Mouse (Mus musculus) forebrain, postnatal 0 days (tissue): ENCODE data around the gene Cib1. TPM values are rescaled to one million over a fixed set of nuclear protein-coding genes. Genes with fewer than 3 reads are reported as not detected.
A peak's percentile ranks its signal among the peaks of the same experiment; 100 is the strongest.

Source experiments
- ATAC-seq: fragments of 200-750 bp; cut with Nextera tagmentation; 2 replicates; pipeline ENCODE4 v1.8.0; 2017; ENCODE audit warnings: mild to moderate bottlenecking, moderate library complexity
- DNase-seq: peaks from one replicate; pipeline ENCODE4 v3.0.0-alpha.2; 2015
- H3K27ac ChIP-seq: fragments of 300-500 bp; sonication (generic); 2 replicates; pipeline ENCODE4 v1.5.1; 2014; ENCODE audit warnings: low read depth, mild to moderate bottlenecking, antibody characterized with exemption, low read length, moderate library complexity, mixed read lengths
- H3K27me3 ChIP-seq: fragments of 300-500 bp; sonication (generic); 2 replicates; pipeline ENCODE4 v1.6.1; 2014; ENCODE audit warnings: mild to moderate bottlenecking, low read length, mixed read lengths; ENCODE audit not compliant: insufficient read depth
- H3K36me3 ChIP-seq: fragments of 300-500 bp; sonication (generic); 2 replicates; pipeline ENCODE4 v1.6.1; 2014; ENCODE audit warnings: mild to moderate bottlenecking, moderate library complexity; ENCODE audit not compliant: insufficient read depth
- H3K4me1 ChIP-seq: fragments of 300-500 bp; sonication (generic); 2 replicates; pipeline ENCODE4 v1.6.1; 2014; ENCODE audit warnings: antibody characterized with exemption; ENCODE audit not compliant: insufficient read depth
- H3K4me2 ChIP-seq: fragments of 300-500 bp; sonication (generic); 2 replicates; pipeline ENCODE4 v1.6.1; 2014; ENCODE audit warnings: low read depth, mild to moderate bottlenecking, moderate library complexity
- H3K4me3 ChIP-seq: fragments of 300-500 bp; sonication (generic); 2 replicates; pipeline ENCODE4 v1.5.1; 2014; ENCODE audit warnings: low read depth, low read length, mixed read lengths
- H3K9ac ChIP-seq: fragments of 300-500 bp; sonication (generic); 2 replicates; pipeline ENCODE4 v1.6.1; 2014; ENCODE audit warnings: mild to moderate bottlenecking
- H3K9me3 ChIP-seq: fragments of 300-500 bp; sonication (generic); 2 replicates; pipeline ENCODE4 v1.6.1; 2016; ENCODE audit warnings: low read length
- CTCF ChIP-seq: sonication (generic); IDR thresholded peaks from 2 replicates; pipeline ENCODE4 v1.5.1; 2016; ENCODE audit warnings: antibody characterized with exemption, control low read depth, low read depth
- WGBS: fragments of 180-500 bp; shearing (Covaris S2); extraction: QIAGEN DNeasy Blood & Tissue Kit; methylation state at CpG from one replicate; pipeline ENCODE4 v1.1.7; 2014; 5-methylcytosine and 5-hydroxymethylcytosine counted together
- polyA plus RNA-seq: library from polyadenylated mRNA; unstranded; fragments of >200 nt; fragmentation: Nextera tagmentation; extraction: Ambion mirVana; gene quantifications from 2 replicates; pipeline ENCODE4 v1.2.1, GENCODE M21; 2015
- total RNA-seq: library from RNA; depleted of rRNA; stranded (reverse); fragments of >200 nt; gene quantifications from 2 replicates; pipeline ENCODE4 v1.2.3, GENCODE M21; 2014

Cib1 gene
- total and polyA plus RNA-seq, 2 experiments from 2014 or later: 16.4 to 29.0 TPM

DNA sequence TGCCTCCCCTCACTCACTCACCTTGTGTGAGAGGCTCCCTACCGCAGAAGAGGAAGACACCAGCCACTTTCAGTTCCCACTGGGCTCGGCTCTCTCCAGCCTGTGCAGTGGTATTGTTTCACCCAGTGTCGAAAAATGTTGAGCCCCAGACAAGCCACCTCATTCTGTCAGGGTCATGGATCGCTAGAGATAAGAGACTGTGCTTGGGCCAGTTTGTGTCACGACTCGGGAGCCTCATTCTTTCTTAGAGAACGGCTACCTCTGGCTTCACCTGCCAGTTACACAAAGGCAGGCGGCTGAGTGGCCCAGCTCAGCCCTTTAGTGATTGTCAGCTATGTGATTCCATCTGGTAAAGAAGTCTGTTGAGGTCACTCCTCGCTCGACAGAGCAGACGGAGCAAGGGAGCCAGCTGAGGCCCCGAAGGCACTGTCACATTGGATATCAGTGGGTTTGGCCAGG, 28.9 kb downstream of the Cib1 start:
- no peaks in the 10 kb centered on the region for H3K9me3 ChIP-seq
- no peak overlapping the region for H3K27ac ChIP-seq
- peaks cover 27% of the 10 kb centered on the region for H3K4me1 ChIP-seq
- TF ChIP-seq CTCF: no peak
- no peak overlapping the region for H3K9ac ChIP-seq
- H3K4me3 ChIP-seq: no peak overlapping the region
- WGBS: 46% methylated on average over 12 of the region's 12 CpGs
- 0 out of 2 replicates have a peak, but pooled peaks cover 6% of the 10 kb centered on the region for H3K36me3 ChIP-seq
- H3K4me2 ChIP-seq: no peak overlapping the region
- no peaks in the 10 kb centered on the region for H3K27me3 ChIP-seq
- DNase-seq: no peak
- ATAC-seq: no peak

DNA sequence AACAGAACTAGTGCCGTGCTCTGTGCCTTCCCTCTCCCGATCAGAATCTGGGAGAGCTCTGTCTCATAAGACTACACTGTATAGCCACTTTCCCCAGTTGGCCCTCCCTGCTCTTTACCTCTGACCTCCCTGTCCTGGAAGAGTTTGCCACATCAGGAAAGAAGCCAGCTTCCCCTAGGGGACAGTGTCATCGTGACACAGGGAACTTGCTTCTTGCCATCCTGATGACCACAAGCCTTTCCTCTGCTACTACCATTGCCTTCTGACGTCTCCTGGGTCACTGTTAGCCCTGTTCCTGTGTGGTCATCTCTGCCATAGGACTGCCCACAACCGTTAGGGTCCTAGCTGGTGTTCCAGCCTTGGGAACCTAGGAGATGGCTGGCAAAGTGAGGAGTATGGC, 29.7 kb downstream of the Cib1 start:
- H3K9me3 ChIP-seq: no peaks in the 10 kb centered on the region
- TF ChIP-seq CTCF: no peak
- no peak for DNase-seq
- H3K27me3 ChIP-seq: no peaks in the 10 kb centered on the region
- H3K4me3 ChIP-seq: no peak overlapping the region
- no peak overlapping the region for H3K4me2 ChIP-seq
- peaks cover 27% of the 10 kb centered on the region for H3K4me1 ChIP-seq
- no peak for ATAC-seq
- 92% methylated on average over 5 of the region's 5 CpGs for WGBS
- 0 out of 2 replicates have a peak, but pooled peaks cover 6% of the 10 kb centered on the region for H3K36me3 ChIP-seq
- H3K9ac ChIP-seq: no peak overlapping the region
- no peak overlapping the region for H3K27ac ChIP-seq

DNA sequence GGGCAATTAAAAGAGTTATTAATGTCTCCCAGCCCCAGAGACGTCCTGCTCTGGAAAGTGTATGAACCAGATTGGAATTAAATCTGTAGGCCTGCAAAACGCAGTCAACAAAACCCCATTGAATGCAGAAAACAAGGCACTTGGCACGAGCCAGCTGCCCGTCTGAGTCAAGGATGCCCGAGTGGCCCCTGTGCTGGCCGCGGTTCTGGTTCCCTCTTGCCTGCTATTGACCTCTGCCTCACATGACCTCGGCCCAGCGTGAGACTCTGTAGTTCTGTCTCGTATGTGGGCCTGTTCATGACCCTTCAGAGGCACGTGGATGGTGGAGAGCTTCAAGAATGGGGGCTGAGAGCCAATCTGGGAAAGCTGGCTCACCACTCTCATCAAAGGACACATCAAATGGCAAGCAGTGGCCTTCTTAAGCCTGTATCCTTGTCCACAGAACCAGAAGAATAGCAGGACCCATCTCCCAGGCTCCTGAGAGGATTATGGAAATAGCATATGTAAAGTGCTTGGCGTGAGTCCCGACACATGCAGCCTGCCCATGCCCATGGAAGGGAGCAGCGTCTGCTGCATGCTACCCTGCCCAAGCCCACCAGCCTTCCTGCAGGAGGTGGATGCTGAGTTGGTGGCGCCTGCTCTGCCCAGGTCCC, 30.6 kb downstream of the Cib1 start:
- Histone ChIP-seq H3K27ac (peak overlapping the region; percentile 59), H3K27me3 (no peaks in the 10 kb centered on the region), H3K4me1 (peaks cover 27% of the 10 kb centered on the region), H3K4me3 (no peak overlapping the region), H3K9ac (no peak overlapping the region), H3K9me3 (no peaks in the 10 kb centered on the region), H3K4me2 (no peak overlapping the region), H3K36me3 (0 out of 2 replicates have a peak, but pooled peaks cover 6% of the 10 kb centered on the region)
- DNase-seq (peak; percentile 54), ATAC-seq (no peak)
- 37% methylated on average over 15 of the region's 15 CpGs for WGBS
- no peak for TF ChIP-seq CTCF

GRCm38 (mm10) chr7:80200963-80201539, 31.6 kb downstream of the Cib1 start:
- Histone ChIP-seq H3K4me3 (no peak overlapping the region), H3K9me3 (no peaks in the 10 kb centered on the region), H3K27ac (no peak overlapping the region), H3K4me2 (no peak overlapping the region), H3K9ac (no peak overlapping the region), H3K4me1 (peaks cover 27% of the 10 kb centered on the region), H3K36me3 (0 out of 2 replicates have a peak, but pooled peaks cover 6% of the 10 kb centered on the region), H3K27me3 (no peaks in the 10 kb centered on the region)
- DNase-seq (no peak), ATAC-seq (no peak)
- 90% methylated on average over 5 of the region's 5 CpGs for WGBS
- TF ChIP-seq CTCF: no peak

- TF ChIP-seq CTCF: no peak
- Histone ChIP-seq H3K4me3 (no peak overlapping the region), H3K9ac (no peak overlapping the region), H3K4me1 (peaks cover 27% of the 10 kb centered on the region), H3K27me3 (no peaks in the 10 kb centered on the region), H3K36me3 (0 out of 2 replicates have a peak, but pooled peaks cover 6% of the 10 kb centered on the region), H3K27ac (no peak overlapping the region), H3K4me2 (0 out of 2 replicates have a peak overlapping the region, but pooled peaks have one; percentile 80), H3K9me3 (no peaks in the 10 kb centered on the region)
- 84% methylated on average over 6 of the region's 6 CpGs for WGBS
- no peak for DNase-seq
- no peak for ATAC-seq
Measured at GRCm38 (mm10) chr7:80200588-80200945, 32.0 kb downstream of the Cib1 start.

GRCm38 (mm10) chr7:80199851-80200587, 32.6 kb downstream of the Cib1 start:
- Histone ChIP-seq H3K4me3 (0 out of 2 replicates have a peak overlapping the region, but pooled peaks have one; percentile 84), H3K4me2 (peak overlapping the region; percentile 80), H3K9me3 (no peaks in the 10 kb centered on the region), H3K36me3 (0 out of 2 replicates have a peak, but pooled peaks cover 6% of the 10 kb centered on the region), H3K27ac (no peak overlapping the region), H3K9ac (peak overlapping the region; percentile 90; the same call in 1 of the 2 replicates), H3K4me1 (peaks cover 27% of the 10 kb centered on the region), H3K27me3 (no peaks in the 10 kb centered on the region)
- ATAC-seq (no peak), DNase-seq (no peak)
- 81% methylated on average over 11 of the region's 11 CpGs for WGBS
- no peak for TF ChIP-seq CTCF

- Histone ChIP-seq H3K4me3 (peak overlapping the region; percentile 84), H3K9ac (peak overlapping the region; percentile 90), H3K36me3 (0 out of 2 replicates have a peak, but pooled peaks cover 6% of the 10 kb centered on the region), H3K27ac (peak overlapping the region; percentile 89), H3K9me3 (no peaks in the 10 kb centered on the region), H3K4me2 (peak overlapping the region; percentile 80), H3K27me3 (no peaks in the 10 kb centered on the region), H3K4me1 (peaks cover 29% of the 10 kb centered on the region)
- ATAC-seq (no peak), DNase-seq (no peak)
- 34% methylated on average over 6 of the region's 6 CpGs for WGBS
- TF ChIP-seq CTCF: no peak
Measured at GRCm38 (mm10) chr7:80199286-80199685, 33.3 kb downstream of the Cib1 start.
